Mouse (Mus musculus): ENCODE results near the gene Ncs1. TPM values are rescaled to one million over a fixed set of nuclear protein-coding genes. Genes with fewer than 3 reads are reported as not detected.
A peak's percentile ranks its signal among the peaks of the same experiment; 100 is the strongest.

Gene Ncs1
- total RNA-seq (2021) = 100 to 1,000 TPM; 151 to 156 TPM

- intact Hi-C loops (cut with DNase I) = loop anchor here (2.0 kb wide), 1 partner anchor 45 kb away; no protein-coding TSS in a partner anchor
- peak; percentile 85 to 90 for DNase-seq (ENCODE audit: extremely low spot score in 1 of 2, low spot score in 2 of 2)
These were observed at the start of gene Ncs1 for GRCm38 (mm10) chr2:31245491-31246141. Gene Ncs1, plus strand, starts transcription at chr2:31245823.

GRCm38 (mm10) chr2:31198621-31199020 is 47.0 kb upstream of the Ncs1 start:
- peak in 1 of 2 experiments; percentile 41 for DNase-seq (ENCODE audit: extremely low spot score in 1 of 2, low spot score in 2 of 2)
- intact Hi-C loops (cut with DNase I) = no loop called here

GRCm38 (mm10) chr2:31200051-31200450 is 45.6 kb upstream of the Ncs1 start:
- intact Hi-C loops (cut with DNase I) = no loop called here
- DNase-seq (ENCODE audit: extremely low spot score in 1 of 2, low spot score in 2 of 2) = no peak

GRCm38 (mm10) chr2:31201851-31202250 is 43.8 kb upstream of the Ncs1 start:
- no peak for DNase-seq (ENCODE audit: extremely low spot score in 1 of 2, low spot score in 2 of 2)
- intact Hi-C loops (cut with DNase I) = no loop called here

DNA sequence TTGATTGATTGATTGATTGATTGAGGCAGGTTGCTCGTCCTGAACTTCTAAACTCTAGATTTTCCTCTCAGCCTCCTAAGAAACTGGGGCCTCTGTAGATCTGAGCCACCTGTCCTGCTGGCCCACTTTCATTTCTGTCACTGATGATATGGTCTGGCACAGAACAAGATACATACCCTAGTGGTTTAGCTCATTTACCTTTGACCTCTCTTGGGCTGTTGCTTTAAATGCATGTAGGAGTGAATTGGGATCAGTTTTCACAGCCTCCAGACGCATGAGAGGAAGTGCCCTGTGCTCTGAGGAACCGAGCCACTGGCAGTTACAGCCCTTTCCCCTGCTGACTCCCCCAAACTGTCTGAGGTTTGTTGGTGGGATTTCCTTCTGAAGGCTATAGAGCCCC is 43.3 kb upstream of the Ncs1 start:
- DNase-seq (ENCODE audit: extremely low spot score in 1 of 2, low spot score in 2 of 2) = no peak
- intact Hi-C loops (cut with DNase I) = no loop called here

DNA sequence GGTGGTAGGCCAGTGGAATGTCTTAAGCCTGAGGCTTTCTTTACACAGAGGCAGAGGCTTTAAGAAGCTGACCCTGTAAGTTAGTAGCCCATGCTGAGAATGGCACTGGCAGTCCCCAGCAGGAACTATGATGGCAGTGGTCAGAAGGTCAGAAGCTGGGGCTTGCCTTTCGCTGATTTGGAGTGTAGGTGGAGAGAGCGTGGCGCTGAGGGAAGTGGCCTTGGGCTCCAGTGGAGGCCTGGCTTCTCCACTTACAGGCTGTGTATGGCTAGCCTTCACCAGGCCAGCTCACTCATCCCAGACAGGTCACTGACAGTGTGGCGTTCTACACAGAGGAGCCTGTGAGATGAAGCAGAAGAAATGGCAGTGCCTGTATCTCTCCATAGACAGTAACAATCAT is 42.7 kb upstream of the Ncs1 start:
- intact Hi-C loops (cut with DNase I) = no loop called here

GRCm38 (mm10) chr2:31204677-31205076 is 40.9 kb upstream of the Ncs1 start:
- intact Hi-C loops (cut with DNase I) = no loop called here
- DNase-seq (ENCODE audit: extremely low spot score in 1 of 2, low spot score in 2 of 2) = no peak

More for the DNA sequence above, 42.7 kb upstream of the Ncs1 start:
- DNase-seq (ENCODE audit: extremely low spot score in 1 of 2, low spot score in 2 of 2) = no peak

- no peak for DNase-seq (ENCODE audit: extremely low spot score in 1 of 2, low spot score in 2 of 2)
- intact Hi-C loops (cut with DNase I) = no loop called here
These were observed 39.4 kb upstream of the Ncs1 start for GRCm38 (mm10) chr2:31206211-31206610.

- DNase-seq (ENCODE audit: extremely low spot score in 1 of 2, low spot score in 2 of 2) = no peak
- intact Hi-C loops (cut with DNase I) = no loop called here
These were observed 38.7 kb upstream of the Ncs1 start for GRCm38 (mm10) chr2:31206882-31207281.

GRCm38 (mm10) chr2:31208544-31209142 is 37.0 kb upstream of the Ncs1 start:
- DNase-seq (ENCODE audit: extremely low spot score in 1 of 2, low spot score in 2 of 2) = no peak
- intact Hi-C loops (cut with DNase I) = no loop called here

DNA sequence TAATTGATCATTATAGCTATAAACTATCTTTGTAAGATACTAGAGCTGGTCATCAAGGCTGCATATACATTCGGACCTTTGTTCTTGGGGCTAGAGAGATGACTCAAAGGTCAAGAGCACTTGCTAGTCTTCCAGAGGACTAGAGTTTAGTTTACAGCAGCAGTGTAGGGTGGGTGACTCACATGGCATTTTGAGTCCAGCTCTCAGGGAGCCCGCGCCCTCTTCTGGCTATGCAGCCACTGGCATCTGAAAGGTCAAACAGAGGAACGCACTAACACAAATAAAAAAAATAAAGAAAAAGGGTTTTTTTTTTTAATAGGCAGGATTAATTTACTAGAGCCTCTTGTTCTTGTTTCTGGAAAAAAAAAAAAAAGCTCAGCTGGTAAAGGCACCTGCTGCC is 36.1 kb upstream of the Ncs1 start:
- DNase-seq (ENCODE audit: extremely low spot score in 1 of 2, low spot score in 2 of 2) = no peak
- intact Hi-C loops (cut with DNase I) = no loop called here

DNA sequence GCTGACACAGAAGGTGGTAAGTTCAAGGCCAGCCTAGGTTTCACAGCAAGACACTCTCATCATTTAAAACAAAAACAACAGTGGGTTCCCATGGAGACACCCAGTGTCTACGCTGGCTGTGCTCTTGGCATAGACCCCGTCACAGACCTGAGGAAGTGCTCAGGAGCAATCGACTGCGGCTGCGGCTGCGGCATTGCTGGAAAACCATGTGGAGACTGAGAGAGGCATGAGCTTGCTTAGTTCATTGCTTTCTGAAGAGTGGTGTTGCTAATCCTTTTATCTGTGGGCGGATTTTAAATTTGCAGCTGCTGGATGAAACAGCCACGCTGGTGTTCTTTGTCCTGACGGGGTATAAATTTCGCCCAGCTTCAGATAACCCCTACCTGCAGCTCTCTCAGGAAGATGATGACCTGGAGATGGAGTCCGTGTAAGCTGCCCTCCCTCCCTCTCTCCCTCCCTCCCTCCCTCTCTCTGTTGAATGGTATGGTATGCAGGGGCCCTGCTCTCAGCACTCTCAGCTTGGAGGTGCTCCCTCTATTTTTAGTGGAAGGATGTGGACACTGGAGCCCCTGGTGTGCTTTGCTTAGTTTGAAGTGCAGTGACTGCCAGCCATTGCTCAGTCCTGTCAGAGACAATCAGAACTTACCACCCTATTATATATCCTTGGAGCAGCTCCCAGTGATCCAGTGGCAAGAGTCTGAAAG is 35.3 kb upstream of the Ncs1 start:
- DNase-seq (ENCODE audit: extremely low spot score in 1 of 2, low spot score in 2 of 2) = no peak
- intact Hi-C loops (cut with DNase I) = no loop called here

- intact Hi-C loops (cut with DNase I) = no loop called here
- DNase-seq (ENCODE audit: extremely low spot score in 1 of 2, low spot score in 2 of 2) = no peak
These were observed 34.4 kb upstream of the Ncs1 start for GRCm38 (mm10) chr2:31211204-31211603.

DNA sequence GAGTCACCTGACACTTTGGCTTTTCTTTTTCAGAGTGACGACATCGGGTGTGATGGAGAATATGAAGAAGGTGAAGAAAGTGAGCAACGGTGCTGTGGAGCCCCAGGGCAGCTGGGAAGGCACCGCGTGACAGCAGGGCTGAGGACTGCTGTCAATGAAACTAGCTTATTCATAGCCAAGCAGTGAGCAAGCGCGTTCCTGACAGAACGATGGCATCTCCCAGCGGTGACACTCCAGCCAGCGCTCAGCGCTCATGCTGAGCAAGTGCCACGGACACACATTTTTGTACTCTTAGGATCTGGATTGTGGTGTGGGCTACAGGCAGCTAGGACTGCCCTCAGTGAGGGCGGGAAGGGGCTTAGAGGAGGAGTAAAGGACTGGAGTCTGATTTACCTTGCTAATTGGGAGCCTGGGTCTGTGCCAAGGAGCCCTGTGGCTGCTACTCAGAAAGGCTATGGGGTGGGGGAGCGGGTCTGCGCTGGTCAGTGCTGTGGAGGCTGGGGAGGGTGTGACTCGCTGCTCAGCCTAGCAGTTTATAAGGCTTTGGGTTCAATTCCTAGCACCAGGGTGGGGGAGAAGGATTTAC is 31.3 kb upstream of the Ncs1 start:
- no peak for DNase-seq (ENCODE audit: extremely low spot score in 1 of 2, low spot score in 2 of 2)
- intact Hi-C loops (cut with DNase I) = no loop called here

- no peak for DNase-seq (ENCODE audit: extremely low spot score in 1 of 2, low spot score in 2 of 2)
- intact Hi-C loops (cut with DNase I) = no loop called here
These were observed 27.0 kb upstream of the Ncs1 start for GRCm38 (mm10) chr2:31218611-31219010.

DNA sequence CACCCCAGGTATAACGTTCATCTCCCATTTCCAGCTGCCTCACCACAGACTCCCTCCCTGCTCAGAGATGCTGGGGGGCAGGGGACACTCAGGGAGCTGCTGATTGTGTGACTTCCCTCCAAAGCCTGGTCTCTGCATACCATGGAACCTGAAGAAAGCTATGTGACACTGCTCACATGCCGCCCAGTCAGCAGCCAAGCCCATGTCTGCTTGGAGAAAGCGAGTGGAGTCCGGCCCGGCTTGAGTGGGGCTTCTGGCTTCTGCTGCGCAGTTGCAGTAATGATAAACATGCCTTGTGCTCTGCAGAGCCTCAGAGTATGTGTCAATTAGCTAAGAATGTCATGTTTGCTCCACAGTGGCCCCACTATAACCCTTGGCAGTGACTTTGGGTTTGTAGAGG is 26.2 kb upstream of the Ncs1 start:
- DNase-seq (ENCODE audit: extremely low spot score in 1 of 2, low spot score in 2 of 2) = no peak
- intact Hi-C loops (cut with DNase I) = no loop called here

DNA sequence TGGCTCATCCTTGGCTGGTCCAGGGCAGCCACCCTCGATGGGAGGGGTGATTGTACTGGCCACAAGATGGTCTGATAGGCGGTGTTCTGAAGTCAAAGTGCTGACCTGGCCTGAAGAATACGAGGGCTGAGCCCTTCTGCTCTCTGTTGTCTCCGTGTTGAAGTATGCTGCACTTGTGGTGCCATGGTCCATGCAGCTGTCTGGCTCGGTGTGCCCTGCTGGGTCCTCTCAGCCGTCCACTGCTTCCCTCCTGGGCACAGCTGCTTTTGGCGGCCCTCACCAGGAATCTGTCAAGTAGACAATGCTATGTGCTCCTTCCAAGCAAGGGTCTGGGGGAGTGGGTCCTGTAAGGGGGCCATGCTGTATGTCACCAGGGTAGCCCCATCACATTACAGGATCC is 24.8 kb upstream of the Ncs1 start:
- DNase-seq (ENCODE audit: extremely low spot score in 1 of 2, low spot score in 2 of 2) = no peak
- intact Hi-C loops (cut with DNase I) = no loop called here

- intact Hi-C loops (cut with DNase I) = no loop called here
- DNase-seq (ENCODE audit: extremely low spot score in 1 of 2, low spot score in 2 of 2) = no peak
These were observed 24.0 kb upstream of the Ncs1 start for GRCm38 (mm10) chr2:31221582-31221981.

DNA sequence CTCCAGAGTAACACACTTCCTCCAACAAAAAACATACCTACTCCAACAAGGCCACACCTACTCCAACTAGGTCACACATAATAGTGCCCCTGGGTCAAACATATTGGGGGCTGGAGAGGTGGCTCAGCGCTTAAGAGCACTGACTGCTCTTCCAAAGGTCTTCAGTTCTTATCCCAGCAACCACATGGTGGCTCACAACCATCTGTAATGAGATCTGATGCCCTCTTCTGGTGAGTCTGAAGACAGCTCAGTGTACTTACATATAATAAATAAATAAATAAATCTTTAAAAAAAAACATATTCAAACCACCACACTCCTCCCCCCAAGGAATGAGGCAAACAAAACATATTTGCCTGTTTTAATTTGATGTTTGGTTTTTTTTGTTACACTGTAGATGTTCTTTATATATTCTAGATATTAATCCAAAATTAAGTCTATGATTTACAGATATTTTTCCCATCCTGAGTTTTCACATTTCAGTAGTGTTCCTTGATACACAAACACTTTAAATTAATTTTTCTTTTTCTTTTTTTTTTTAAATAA is 16.8 kb upstream of the Ncs1 start:
- intact Hi-C loops (cut with DNase I) = no loop called here

More for the DNA sequence above, 16.8 kb upstream of the Ncs1 start:
- DNase-seq (ENCODE audit: extremely low spot score in 1 of 2, low spot score in 2 of 2) = no peak
